Mouse (Mus musculus) kidney, adult 2 months (tissue): ENCODE data around the gene Dop1a. TPM values are rescaled to one million over a fixed set of nuclear protein-coding genes. Genes with fewer than 3 reads are reported as not detected.
"Not testable (repeated sequence)": the region's sequence is repeated elsewhere in the genome, so short reads cannot be mapped to it uniquely, and the experiment has no call there.

Source experiments
- DNase-seq: peaks from one replicate; pipeline ENCODE4 v3.0.0; 2021
- H3K27ac ChIP-seq: fragments of 200-500 bp; 2 replicates; pipeline ENCODE4 v1.5.1; 2012; ENCODE audit warnings: low read depth, low read length, control low read depth, inconsistent platforms; ENCODE audit not compliant: insufficient read depth
- H3K27me3 ChIP-seq: fragments of 200-500 bp; replicated peaks from 2 replicates; pipeline ENCODE4 v1.6.1; 2012; ENCODE audit warnings: mild to moderate bottlenecking, moderate library complexity, low read length, inconsistent platforms; ENCODE audit not compliant: control insufficient read depth, insufficient read depth
- H3K36me3 ChIP-seq: fragments of 200-500 bp; 2 replicates; pipeline ENCODE4 v1.6.1; 2012; ENCODE audit warnings: mild to moderate bottlenecking, moderate library complexity, low read length, inconsistent platforms; ENCODE audit not compliant: control insufficient read depth, insufficient read depth
- H3K4me1 ChIP-seq: fragments of 200-500 bp; 2 replicates; pipeline ENCODE4 v1.6.1; 2011; ENCODE audit warnings: low read length; ENCODE audit not compliant: control insufficient read depth, insufficient read depth
- H3K4me3 ChIP-seq: fragments of 200-500 bp; 2 replicates; pipeline ENCODE4 v1.5.1; 2011; ENCODE audit warnings: mild to moderate bottlenecking, low read depth, low read length, control low read depth; ENCODE audit not compliant: insufficient read depth
- CTCF ChIP-seq: fragments of 200-500 bp; conservative IDR thresholded peaks from 2 replicates; pipeline ENCODE4 v1.5.1; 2011; ENCODE audit warnings: low read depth, mild to moderate bottlenecking, control low read depth, low read length, moderate library complexity, mixed read lengths; ENCODE audit not compliant: insufficient read depth, insufficient read length
- POLR2A ChIP-seq: fragments of 200-500 bp; IDR thresholded peaks from one replicate; pipeline ENCODE4 v1.6.1; 2011; ENCODE audit warnings: low read depth, low read length, control low read depth
- WGBS: fragments of 180-500 bp; shearing (Covaris S2); methylation state at CpG from one replicate; pipeline ENCODE4 v1.1.7; 2018; 5-methylcytosine and 5-hydroxymethylcytosine counted together
- polyA plus RNA-seq: library from polyadenylated mRNA; depleted of rRNA; stranded (reverse); fragments of >200 nt; gene quantifications from 2 replicates; pipeline ENCODE4 v1.2.3, GENCODE M21; 2012

Dop1a gene
- polyA plus RNA-seq, 1 experiment = 9.0 TPM

DNA sequence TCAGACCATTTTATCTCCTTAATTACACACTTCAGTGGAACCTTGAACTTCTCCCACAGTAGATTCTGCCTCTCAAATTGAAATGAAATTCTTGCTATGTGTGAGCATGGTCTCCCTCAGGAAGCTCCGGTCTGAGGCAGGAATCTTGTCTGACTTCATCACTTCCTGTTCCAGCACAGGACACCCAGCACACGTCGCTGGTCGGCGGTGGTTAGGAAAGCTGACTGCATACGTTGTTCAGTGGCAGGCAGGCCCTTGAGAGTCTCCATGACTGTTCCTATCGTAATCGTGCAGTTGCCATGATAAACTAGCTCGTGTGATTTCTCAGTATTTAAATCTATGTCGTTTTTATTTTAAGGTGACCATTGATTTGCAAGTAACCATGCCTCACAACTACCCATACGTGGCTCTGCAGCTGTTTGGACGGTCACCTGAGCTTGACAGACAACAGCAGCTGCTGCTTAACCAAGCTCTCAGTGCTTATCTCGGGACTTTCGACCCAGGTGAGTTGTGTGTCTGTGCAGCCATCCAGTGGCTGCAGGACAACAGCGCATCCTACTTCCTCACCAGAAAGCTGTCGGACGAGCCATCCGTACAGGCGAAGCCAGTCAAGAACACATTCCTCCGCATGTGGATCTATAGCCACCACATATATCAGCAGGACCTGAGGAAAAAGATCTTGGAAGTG is 106.8 kb downstream of the Dop1a start:
- Histone ChIP-seq H3K27ac (no peak overlapping the region), H3K4me1 (peaks cover 15% of the 10 kb centered on the region; the same call in 1 of the 2 replicates), H3K4me3 (no peak overlapping the region), H3K36me3 (peaks cover under 1% of the 10 kb centered on the region), H3K27me3 (no peaks in the 10 kb centered on the region)
- DNase-seq = no peak
- TF ChIP-seq POLR2A (no peak), CTCF (no peak)
- 70% methylated on average over 20 of the region's 20 CpGs for WGBS

- Histone ChIP-seq H3K4me1 (peaks cover 4% of the 10 kb centered on the region; the same call in 1 of the 2 replicates), H3K4me3 (no peak overlapping the region), H3K36me3 (no peaks in the 10 kb centered on the region), H3K27ac (no peak overlapping the region), H3K27me3 (no peaks in the 10 kb centered on the region)
- TF ChIP-seq POLR2A = no peak
- TF ChIP-seq CTCF = no peak
- DNase-seq = no peak
- WGBS = 90% methylated on average over 6 of the region's 6 CpGs
Measured at GRCm38 (mm10) chr9:86575178-86575577, 108.2 kb downstream of the Dop1a start.

DNA sequence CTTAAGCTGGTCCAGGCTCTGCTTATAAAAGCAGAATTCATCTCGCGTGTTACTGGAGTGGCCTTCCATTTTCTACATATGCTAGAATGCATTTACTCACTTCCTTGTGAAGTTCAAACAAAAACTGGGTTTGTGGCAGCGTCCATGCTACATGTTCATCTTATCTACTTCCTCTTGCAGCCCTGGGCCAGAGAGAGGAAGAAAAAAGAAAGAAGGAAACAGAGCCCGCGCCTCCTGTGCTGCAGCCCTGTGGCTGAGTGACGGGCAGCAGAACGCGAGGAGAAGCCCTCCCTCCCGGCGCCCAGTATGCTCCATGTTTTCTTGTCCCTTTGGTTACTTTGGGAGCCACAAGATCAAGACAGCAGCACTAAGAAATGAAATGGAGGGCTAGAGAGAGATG is 112.7 kb downstream of the Dop1a start:
- no peak overlapping the region for H3K4me3 ChIP-seq
- no peak for DNase-seq
- H3K27me3 ChIP-seq = no peaks in the 10 kb centered on the region
- 81% methylated on average over 10 of the region's 10 CpGs for WGBS
- TF ChIP-seq CTCF (no peak), POLR2A (no peak)
- H3K27ac ChIP-seq = no peak overlapping the region
- no peaks in the 10 kb centered on the region for H3K4me1 ChIP-seq
- no peaks in the 10 kb centered on the region for H3K36me3 ChIP-seq

GRCm38 (mm10) chr9:86583740-86584139 is 116.8 kb downstream of the Dop1a start:
- H3K27me3 ChIP-seq = no peaks in the 10 kb centered on the region
- peak; percentile 74 for DNase-seq
- no peaks in the 10 kb centered on the region for H3K4me1 ChIP-seq
- H3K4me3 ChIP-seq = no peak overlapping the region
- no peaks in the 10 kb centered on the region for H3K36me3 ChIP-seq
- H3K27ac ChIP-seq = no peak overlapping the region
- WGBS = 46% methylated on average over 3 of the region's 3 CpGs
- TF ChIP-seq CTCF (peak; percentile 90), POLR2A (no peak)

DNA sequence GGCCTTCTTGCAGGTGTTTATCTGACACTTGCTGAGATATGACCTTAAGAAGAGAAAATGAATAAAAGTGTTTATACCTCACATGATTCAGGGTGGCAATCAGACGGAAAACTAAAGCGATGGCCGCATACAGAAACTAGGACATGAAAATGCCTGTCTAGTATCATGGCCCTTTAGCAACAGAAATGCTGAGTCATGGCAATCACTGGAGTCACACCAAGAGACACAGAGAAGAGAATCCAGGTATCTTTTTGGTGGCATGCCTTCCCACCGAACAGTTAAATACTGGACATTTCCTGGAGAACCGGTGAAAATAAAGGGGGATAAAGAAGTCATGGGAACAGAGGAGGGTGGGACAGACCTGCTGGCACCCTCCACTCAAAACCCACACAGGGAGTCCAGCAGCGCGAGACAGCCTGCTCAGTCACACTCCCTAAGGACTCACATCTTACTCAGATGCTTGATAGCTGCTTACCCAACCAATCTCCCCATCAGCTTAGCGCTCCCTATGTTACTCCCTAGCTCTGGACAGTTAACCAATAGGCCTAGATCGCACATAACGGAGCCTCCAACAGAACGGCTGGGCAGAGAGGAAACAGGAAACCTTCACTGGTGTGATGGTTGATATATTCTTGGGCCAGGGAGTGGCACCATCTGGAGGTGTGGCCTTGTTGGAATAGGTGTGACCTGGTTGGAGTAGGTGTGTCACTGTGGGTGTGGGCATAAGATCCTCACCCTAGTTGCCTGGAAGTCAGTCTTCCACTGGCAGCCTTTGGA is 120.3 kb downstream of the Dop1a start:
- no peaks in the 10 kb centered on the region for H3K4me1 ChIP-seq
- no peak overlapping the region for H3K4me3 ChIP-seq
- TF ChIP-seq POLR2A = no peak
- no peak for TF ChIP-seq CTCF
- 87% methylated on average over 11 of the region's 11 CpGs for WGBS
- no peak overlapping the region for H3K27ac ChIP-seq
- no peak for DNase-seq
- H3K27me3 ChIP-seq = no peaks in the 10 kb centered on the region
- H3K36me3 ChIP-seq = no peaks in the 10 kb centered on the region

DNA sequence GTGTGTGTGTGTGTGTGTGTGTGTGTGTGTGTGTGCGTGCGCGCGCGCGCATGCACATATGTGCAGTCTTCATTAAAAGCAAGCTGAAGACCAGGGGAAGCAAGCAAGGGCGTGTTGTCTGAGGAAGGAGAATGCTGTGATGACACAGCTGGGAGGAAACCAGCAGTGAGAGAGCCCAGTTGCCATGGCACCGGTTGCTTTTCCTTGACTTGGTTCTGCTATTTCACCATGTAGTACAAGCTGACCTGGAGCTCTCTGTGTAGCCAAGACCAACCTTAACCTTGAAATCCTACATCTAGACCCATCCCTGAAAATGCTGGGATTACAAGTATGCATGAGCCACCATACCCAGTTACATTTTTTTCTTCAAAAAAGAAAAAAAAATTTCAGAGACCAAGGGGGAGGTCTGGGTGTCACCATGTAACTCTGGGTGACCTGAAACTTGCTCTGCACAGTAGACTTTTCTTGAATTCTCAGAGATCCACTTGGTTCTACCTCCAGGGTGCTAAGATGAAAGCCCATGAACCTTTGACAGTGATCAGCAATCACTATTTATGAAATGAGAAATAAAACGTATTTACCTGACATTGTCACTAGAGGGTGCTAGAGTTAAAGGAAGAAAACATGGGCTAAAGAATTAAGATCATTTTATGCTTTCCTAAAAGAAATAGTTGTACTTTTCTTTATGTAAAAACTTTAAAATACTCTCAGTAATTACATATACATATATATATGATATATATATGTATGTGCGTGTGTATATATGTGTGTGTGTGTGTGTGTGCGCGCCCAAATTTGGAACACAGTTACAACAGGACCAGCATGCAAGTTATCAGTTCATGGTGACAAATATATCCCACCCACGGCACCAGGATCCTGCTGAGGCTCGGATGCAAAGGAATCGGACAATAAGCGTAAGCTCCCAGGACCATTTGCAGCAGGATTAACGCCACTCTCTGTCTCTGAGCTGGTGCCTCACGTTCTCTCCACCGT is 126.0 kb downstream of the Dop1a start:
- no peak for TF ChIP-seq POLR2A
- no peak for TF ChIP-seq CTCF
- no peaks in the 10 kb centered on the region for H3K27me3 ChIP-seq
- no peak overlapping the region for H3K4me3 ChIP-seq
- no peaks in the 10 kb centered on the region for H3K4me1 ChIP-seq
- no peaks in the 10 kb centered on the region for H3K36me3 ChIP-seq
- H3K27ac ChIP-seq = no peak overlapping the region
- DNase-seq = no peak
- 78% methylated on average over 19 of the region's 19 CpGs for WGBS

- H3K27ac ChIP-seq, H3K36me3 ChIP-seq, H3K4me1 ChIP-seq, H3K4me3 ChIP-seq, DNase-seq, H3K27me3 ChIP-seq: not testable (repeated sequence)
- WGBS = 67% methylated on average over 10 of the region's 10 CpGs
Measured at GRCm38 (mm10) chr9:86594357-86594767, 127.4 kb downstream of the Dop1a start.

DNA sequence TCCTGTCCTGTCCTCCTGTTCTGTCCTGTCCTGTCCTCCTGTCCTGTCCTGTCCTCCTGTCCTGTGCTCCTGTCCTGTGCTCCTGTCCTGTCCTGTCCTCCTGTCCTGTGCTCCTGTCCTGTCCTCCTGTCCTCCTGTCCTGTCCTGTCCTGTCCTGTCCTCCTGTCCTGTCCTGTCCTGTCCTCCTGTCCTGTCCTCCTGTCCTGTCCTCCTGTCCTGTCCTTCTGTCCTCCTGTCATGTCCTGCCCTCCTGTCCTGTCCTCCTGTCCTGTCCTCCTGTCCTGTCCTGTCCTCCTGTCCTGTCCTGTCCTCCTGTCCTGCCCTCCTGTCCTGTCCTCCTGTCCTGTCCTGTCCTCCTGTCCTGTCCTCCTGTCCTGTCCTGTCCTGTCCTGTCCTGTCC is 130.0 kb downstream of the Dop1a start:
- not testable (repeated sequence) for H3K4me3 ChIP-seq, H3K36me3 ChIP-seq, H3K27ac ChIP-seq, DNase-seq, H3K4me1 ChIP-seq, H3K27me3 ChIP-seq
